Comparison of ENCODE assay signal across 16 mouse cellular contexts in the genomic region with DNA sequence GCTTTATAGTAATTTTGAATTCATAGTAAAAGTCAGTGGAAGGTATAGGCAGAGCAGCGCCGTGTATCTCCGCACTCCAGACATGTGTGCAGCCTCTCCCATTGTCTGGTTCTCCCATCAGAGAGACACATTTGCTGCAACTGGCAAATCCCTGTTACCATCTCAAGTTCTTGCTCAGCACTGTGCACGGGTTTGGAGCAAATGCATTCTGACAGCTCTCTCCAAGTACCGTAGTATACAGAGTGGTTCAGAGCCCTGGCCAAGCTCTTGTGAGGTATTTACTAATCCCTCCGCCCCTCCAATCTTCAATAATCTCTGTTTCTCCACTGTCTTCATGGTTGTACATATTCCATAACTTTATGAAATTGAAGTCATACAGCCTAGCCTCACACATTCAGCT. TPM values are rescaled to one million over a fixed set of nuclear protein-coding genes. Genes with fewer than 3 reads are reported as not detected.
DNase-seq lines count a peak whose midpoint lies in the region; ATAC-seq lines count a peak whose summit lies in the region.
"Had no signal": no experiment of that assay in that cellular context is flagged by ENCODE, and none has a peak within 500 bp of the region (broad histone marks: within the 10 kb centered on the region; RNA-seq: fewer than 3 reads in every experiment).

No protein-coding gene starts in this region.

- H3K4me3 ChIP-seq in liver, embryonic 12.5 days, result no peak overlapping the region
- no peak overlapping the region for H3K4me3 ChIP-seq in liver, embryonic 11.5 days (ENCODE audit: low read depth, low read length)

- intact Hi-C loops in heart, postnatal 36 days (cut with DNase I), result no loop called here
- intact Hi-C loops in gastrocnemius, postnatal 36 days (cut with DNase I), result no loop called here

- H3K36me3 ChIP-seq in liver, embryonic 12.5 days, result no peaks in the 10 kb centered on the region
- no peaks in the 10 kb centered on the region for H3K36me3 ChIP-seq in liver, embryonic 11.5 days (ENCODE audit: control insufficient read depth, insufficient read depth, low read length)

- ATAC-seq in liver, embryonic 12.5 days, result no peak
- no peak for ATAC-seq in liver, embryonic 11.5 days (replicated peaks; ENCODE audit: low FRiP score)
- peak; percentile 24; the same call in 1 of the 2 replicates for ATAC-seq in megakaryocyte-erythroid progenitor cell, adult 5-6 weeks (replicated peaks; ENCODE audit: low FRiP score, low TSS enrichment, poor library complexity, severe bottlenecking)

- H3K27me3 ChIP-seq in liver, embryonic 12.5 days (replicated peaks), result no peaks in the 10 kb centered on the region; the same call in 1 of the 2 replicates
- H3K27me3 ChIP-seq in liver, embryonic 11.5 days (replicated peaks; ENCODE audit: control insufficient read depth, insufficient read depth, low read length), result no peaks in the 10 kb centered on the region

- peak overlapping the region; percentile 65 for H3K4me2 ChIP-seq in liver, embryonic 12.5 days
- H3K4me2 ChIP-seq in liver, embryonic 11.5 days, result no peak overlapping the region; the same call in 1 of the 2 replicates

- H3K9me3 ChIP-seq in liver, embryonic 12.5 days (replicated peaks), result no peaks in the 10 kb centered on the region
- no peaks in the 10 kb centered on the region for H3K9me3 ChIP-seq in liver, embryonic 11.5 days (ENCODE audit: control insufficient read depth, low read length)

- peak; percentile 78 for DNase-seq in heart, adult 11 months
- no peak for DNase-seq in heart, postnatal 36 days
- no peak for DNase-seq in liver, embryonic 11.5 days (ENCODE audit: low spot score)
- peak; percentile 48 for DNase-seq in Muller cell, postnatal 12 days (ENCODE audit: inconsistent ontology term)
- DNase-seq in urinary bladder, postnatal 14 days (ENCODE audit: low spot score), result no peak
- no peak for DNase-seq in gastrocnemius, postnatal 36 days
- DNase-seq: adrenal gland, postnatal 36 days; cerebellum, adult 11 months; spleen, adult 18-20 months; thymus, postnatal 36 days had no signal

- no peak overlapping the region for H3K27ac ChIP-seq in liver, embryonic 12.5 days
- no peak overlapping the region for H3K27ac ChIP-seq in liver, embryonic 11.5 days (ENCODE audit: low read depth, low read length)

- H3K9ac ChIP-seq in liver, embryonic 12.5 days, result no peak overlapping the region
- no peak overlapping the region for H3K9ac ChIP-seq in liver, embryonic 11.5 days (ENCODE audit: low read depth, low read length)

- WGBS in liver, embryonic 12.5 days (ENCODE audit: insufficient replicate concordance), result 75% methylated on average over 6 of the region's 6 CpGs
- WGBS in liver, embryonic 11.5 days, result 77% methylated on average over 6 of the region's 6 CpGs

- H3K4me1 ChIP-seq in liver, embryonic 12.5 days, result no peaks in the 10 kb centered on the region
- H3K4me1 ChIP-seq in liver, embryonic 11.5 days (replicated peaks; ENCODE audit: control insufficient read depth, insufficient read depth, low read length), result no peaks in the 10 kb centered on the region

RNA-seq across cellular contexts. Expression of a gene that starts 19.0 kb away (rescaled TPM):
- total RNA-seq in heart, postnatal 36 days (2021), result not detected
- polyA plus RNA-seq in liver, embryonic 12.5 days (2016; fragmentation: Nextera tagmentation; extraction: Ambion mirVana), result not detected in 2 replicates
- polyA plus RNA-seq in liver, embryonic 11.5 days (2014; fragmentation: Nextera tagmentation; extraction: Ambion mirVana), result not detected in 2 replicates
- not detected in 2 replicates for total RNA-seq in megakaryocyte-erythroid progenitor cell, adult 5-6 weeks (2014; fragmentation: Nextera tagmentation)
- total RNA-seq in megakaryocyte-erythroid progenitor cell, adult 5-6 weeks (2017), result not detected in 2 replicates
- total RNA-seq in gastrocnemius, postnatal 36 days (2021), result not detected
- total RNA-seq: adrenal gland, postnatal 36 days; hematopoietic stem cell, adult 5-6 weeks; liver, adult 2 months; monocyte, adult 5-6 weeks had no signal
- polyA plus RNA-seq: kidney, embryonic 14.5 days; liver, adult 2 months had no signal

RNA-seq across cellular contexts. Expression of a gene that starts 22.2 kb away (rescaled TPM):
- total RNA-seq in heart, postnatal 36 days (2021), result not detected
- polyA plus RNA-seq in liver, embryonic 12.5 days (2016; fragmentation: Nextera tagmentation; extraction: Ambion mirVana), result not detected in 2 replicates
- not detected in 2 replicates for polyA plus RNA-seq in liver, embryonic 11.5 days (2014; fragmentation: Nextera tagmentation; extraction: Ambion mirVana)
- not detected in 2 replicates for total RNA-seq in megakaryocyte-erythroid progenitor cell, adult 5-6 weeks (2014; fragmentation: Nextera tagmentation)
- not detected in 2 replicates for total RNA-seq in megakaryocyte-erythroid progenitor cell, adult 5-6 weeks (2017)
- total RNA-seq in gastrocnemius, postnatal 36 days (2021), result not detected
- total RNA-seq: adrenal gland, postnatal 36 days; hematopoietic stem cell, adult 5-6 weeks; liver, adult 2 months had no signal
- polyA plus RNA-seq: kidney, embryonic 14.5 days; liver, adult 2 months had no signal

RNA-seq across cellular contexts. Expression of a gene that starts 25.1 kb away (rescaled TPM):
- under 1 TPM; 0.19 to 0.67 TPM for total RNA-seq in heart, postnatal 36 days (2021)
- polyA plus RNA-seq in liver, embryonic 12.5 days (2016; fragmentation: Nextera tagmentation; extraction: Ambion mirVana), result 0.11 and 0.22 TPM in 2 replicates
- polyA plus RNA-seq in liver, embryonic 11.5 days (2014; fragmentation: Nextera tagmentation; extraction: Ambion mirVana), result 0.08 TPM in 1 of 2 replicates, not detected in the other
- total RNA-seq in megakaryocyte-erythroid progenitor cell, adult 5-6 weeks (2014; fragmentation: Nextera tagmentation), result not detected in 2 replicates
- total RNA-seq in megakaryocyte-erythroid progenitor cell, adult 5-6 weeks (2017), result 3.2 TPM in 1 of 2 replicates, not detected in the other
- not detected for total RNA-seq in gastrocnemius, postnatal 36 days (2021)

RNA-seq across cellular contexts. Expression of a gene that starts 33.5 kb away (rescaled TPM):
- 10 to 100 TPM; 34.5 to 37.7 TPM for total RNA-seq in heart, postnatal 36 days (2021)
- 17.3 and 17.5 TPM in 2 replicates for polyA plus RNA-seq in liver, embryonic 12.5 days (2016; fragmentation: Nextera tagmentation; extraction: Ambion mirVana)
- polyA plus RNA-seq in liver, embryonic 11.5 days (2014; fragmentation: Nextera tagmentation; extraction: Ambion mirVana), result 43.0 and 43.4 TPM in 2 replicates
- not detected in 2 replicates for total RNA-seq in megakaryocyte-erythroid progenitor cell, adult 5-6 weeks (2014; fragmentation: Nextera tagmentation)
- total RNA-seq in megakaryocyte-erythroid progenitor cell, adult 5-6 weeks (2017), result not detected in 2 replicates
- total RNA-seq in gastrocnemius, postnatal 36 days (2021), result 1 to 10 TPM; 7.6 to 7.7 TPM
- total RNA-seq: hematopoietic stem cell, adult 5-6 weeks had no signal

Comparison
In these comparisons a context has a peak if more than half of its experiments do, and no peak if none do; other contexts are left out.
1. DNase-seq: peak in heart, adult 11 months (single experiment) and Muller cell, postnatal 12 days (single experiment); none in heart, postnatal 36 days (0 of 2), liver, embryonic 11.5 days (single experiment), urinary bladder, postnatal 14 days (single experiment) and gastrocnemius, postnatal 36 days (0 of 2).